Mouse (Mus musculus): ENCODE data around the gene Man2a1.

GRCm38 (mm10) chr17:64601091-64601750, 685 bp downstream of the Man2a1 start:
- TF ChIP-seq CTCF (IDR thresholded peaks at IDR 0.05; ENCODE audit: borderline replicate concordance, control insufficient read depth, extremely low read depth, insufficient read depth, low read length, poor library complexity) = no peak
- TF ChIP-seq POLR2A (IDR thresholded peaks at IDR 0.05; ENCODE audit: control insufficient read depth, extremely low read depth, insufficient read depth, low read length, poor library complexity) = no peak
